Mouse (Mus musculus) testis, adult 2 months (tissue): Measurements from ENCODE around the gene Acot11. TPM values are rescaled to one million over a fixed set of nuclear protein-coding genes. Genes with fewer than 3 reads are reported as not detected.
"Not testable (repeated sequence)": the region's sequence is repeated elsewhere in the genome, so short reads cannot be mapped to it uniquely, and the experiment has no call there.

Source experiments
- H3K27ac ChIP-seq: fragments of 200-500 bp; 2 replicates; pipeline ENCODE4 v1.5.1; 2012; ENCODE audit warnings: low read depth, low read length; ENCODE audit not compliant: control insufficient read depth, insufficient read depth
- H3K27me3 ChIP-seq: fragments of 200-500 bp; 2 replicates; pipeline ENCODE4 v1.6.1; 2012; ENCODE audit warnings: mild to moderate bottlenecking, low read length, moderate library complexity; ENCODE audit not compliant: control insufficient read depth, insufficient read depth
- H3K36me3 ChIP-seq: fragments of 200-500 bp; 2 replicates; pipeline ENCODE4 v1.6.1; 2012; ENCODE audit warnings: mild to moderate bottlenecking, low read length; ENCODE audit not compliant: control insufficient read depth, insufficient read depth
- H3K4me1 ChIP-seq: fragments of 200-500 bp; 2 replicates; pipeline ENCODE4 v1.6.1; 2012; ENCODE audit warnings: low read length; ENCODE audit not compliant: control insufficient read depth, insufficient read depth
- H3K4me3 ChIP-seq: fragments of 200-500 bp; 2 replicates; pipeline ENCODE4 v1.5.1; 2012; ENCODE audit warnings: low read depth, mild to moderate bottlenecking, low read length, moderate library complexity, mixed read lengths; ENCODE audit not compliant: control insufficient read depth
- CTCF ChIP-seq: fragments of 200-500 bp; IDR thresholded peaks from 2 replicates; pipeline ENCODE4 v1.5.1; 2012; ENCODE audit warnings: low read depth, mild to moderate bottlenecking, inconsistent platforms, low read length, moderate library complexity; ENCODE audit not compliant: control insufficient read depth, insufficient read depth, insufficient replicate concordance
- POLR2A ChIP-seq: fragments of 200-500 bp; IDR thresholded peaks from 2 replicates; pipeline ENCODE4 v1.6.1; 2012; ENCODE audit warnings: low read depth, mild to moderate bottlenecking, inconsistent platforms, low read length, moderate library complexity; ENCODE audit not compliant: control insufficient read depth
- polyA plus RNA-seq: library from polyadenylated mRNA; depleted of rRNA; stranded (reverse); fragments of >200 nt; gene quantifications from 2 replicates; pipeline ENCODE4 v1.2.3, GENCODE M21; 2012

Acot11 gene
- polyA plus RNA-seq, 1 experiment, result 0.93 TPM

GRCm38 (mm10) chr4:106805890-106806289 lies 1.1 kb upstream of the Acot11 start:
- H3K27me3 ChIP-seq, result no peaks in the 10 kb centered on the region
- TF ChIP-seq POLR2A (no peak), CTCF (no peak)
- H3K27ac ChIP-seq, result no peak overlapping the region

GRCm38 (mm10) chr4:106804201-106804909 lies 443 bp downstream of the Acot11 start:
- Histone ChIP-seq H3K36me3 (no peaks in the 10 kb centered on the region), H3K4me3 (peak overlapping the region; percentile 41), H3K27me3 (no peaks in the 10 kb centered on the region), H3K4me1 (peaks cover 8% of the 10 kb centered on the region), H3K27ac (no peak overlapping the region)
- TF ChIP-seq CTCF, result no peak
- no peak for TF ChIP-seq POLR2A

More at GRCm38 (mm10) chr4:106805890-106806289, 1.1 kb upstream of the Acot11 start:
- Histone ChIP-seq H3K36me3 (no peaks in the 10 kb centered on the region), H3K4me1 (no peaks in the 10 kb centered on the region; the same call in 1 of the 2 replicates), H3K4me3 (no peak overlapping the region)

GRCm38 (mm10) chr4:106803781-106804180 lies 1.0 kb downstream of the Acot11 start:
- no peak overlapping the region for H3K4me3 ChIP-seq
- peaks cover 13% of the 10 kb centered on the region for H3K4me1 ChIP-seq
- H3K36me3 ChIP-seq, result no peaks in the 10 kb centered on the region
- TF ChIP-seq CTCF (no peak), POLR2A (no peak)
- H3K27me3 ChIP-seq, result no peaks in the 10 kb centered on the region
- no peak overlapping the region for H3K27ac ChIP-seq

GRCm38 (mm10) chr4:106799772-106800336 lies 4.9 kb downstream of the Acot11 start:
- Histone ChIP-seq H3K4me1 (peaks cover 18% of the 10 kb centered on the region), H3K36me3 (no peaks in the 10 kb centered on the region), H3K4me3 (no peak overlapping the region), H3K27ac (no peak overlapping the region), H3K27me3 (no peaks in the 10 kb centered on the region)
- TF ChIP-seq CTCF (peak; percentile 41; the same call in 1 of the 2 replicates), POLR2A (no peak)

GRCm38 (mm10) chr4:106798908-106799546 lies 5.8 kb downstream of the Acot11 start:
- Histone ChIP-seq H3K4me3 (no peak overlapping the region), H3K36me3 (no peaks in the 10 kb centered on the region), H3K27me3 (no peaks in the 10 kb centered on the region), H3K27ac (0 out of 2 replicates have a peak overlapping the region, but pooled peaks have one; percentile 15), H3K4me1 (peaks cover 22% of the 10 kb centered on the region)
- TF ChIP-seq CTCF (no peak), POLR2A (no peak)

- TF ChIP-seq CTCF (no peak), POLR2A (no peak)
- H3K27me3 ChIP-seq, result no peaks in the 10 kb centered on the region
- H3K27ac ChIP-seq, result no peak overlapping the region
- H3K4me3 ChIP-seq, result no peak overlapping the region
- no peaks in the 10 kb centered on the region for H3K36me3 ChIP-seq
- H3K4me1 ChIP-seq, result peaks cover 22% of the 10 kb centered on the region
Observed at GRCm38 (mm10) chr4:106795289-106795688, 9.5 kb downstream of the Acot11 start.

- no peak overlapping the region for H3K4me3 ChIP-seq
- TF ChIP-seq POLR2A (no peak), CTCF (no peak)
- no peak overlapping the region for H3K27ac ChIP-seq
- peaks cover 13% of the 10 kb centered on the region for H3K4me1 ChIP-seq
- no peaks in the 10 kb centered on the region for H3K27me3 ChIP-seq
- no peaks in the 10 kb centered on the region for H3K36me3 ChIP-seq
Observed at GRCm38 (mm10) chr4:106794247-106794646, 10.6 kb downstream of the Acot11 start.

- not testable (repeated sequence) for H3K27ac ChIP-seq, H3K4me3 ChIP-seq, H3K36me3 ChIP-seq, H3K27me3 ChIP-seq, H3K4me1 ChIP-seq
Observed at GRCm38 (mm10) chr4:106793826-106794225, 11.0 kb downstream of the Acot11 start.
